Mouse (Mus musculus) hindbrain, embryonic 15.5 days (tissue): ENCODE data around the gene Prkcq. TPM values are rescaled to one million over a fixed set of nuclear protein-coding genes. Genes with fewer than 3 reads are reported as not detected.

Source experiments
- ATAC-seq: fragments of 200-750 bp; cut with Nextera tagmentation; 2 replicates; pipeline ENCODE4 v1.8.0; 2017; ENCODE audit warnings: low read depth, moderate number of reproducible peaks, moderate TSS enrichment; ENCODE audit not compliant: low FRiP score
- H3K27ac ChIP-seq: fragments of 300-500 bp; sonication (generic); replicated peaks from 2 replicates; pipeline ENCODE4 v1.5.1; 2015; ENCODE audit warnings: mild to moderate bottlenecking, inconsistent platforms
- H3K27me3 ChIP-seq: fragments of 300-500 bp; sonication (generic); 2 replicates; pipeline ENCODE4 v1.6.1; 2015; ENCODE audit warnings: control low read depth, inconsistent platforms
- H3K36me3 ChIP-seq: fragments of 300-500 bp; sonication (generic); 2 replicates; pipeline ENCODE4 v1.6.1; 2015; ENCODE audit warnings: control low read depth, inconsistent platforms
- H3K4me1 ChIP-seq: fragments of 300-500 bp; sonication (generic); replicated peaks from 2 replicates; pipeline ENCODE4 v1.6.1; 2015; ENCODE audit warnings: control low read depth, inconsistent platforms
- H3K4me2 ChIP-seq: fragments of 300-500 bp; sonication (generic); 2 replicates; pipeline ENCODE4 v1.6.1; 2015; ENCODE audit warnings: moderate library complexity, mild to moderate bottlenecking, inconsistent platforms
- H3K4me3 ChIP-seq: fragments of 300-500 bp; sonication (generic); 2 replicates; pipeline ENCODE4 v1.5.1; 2015; ENCODE audit warnings: mild to moderate bottlenecking, inconsistent platforms
- H3K9ac ChIP-seq: fragments of 300-500 bp; sonication (generic); 2 replicates; pipeline ENCODE4 v1.6.1; 2015; ENCODE audit warnings: inconsistent platforms
- H3K9me3 ChIP-seq: fragments of 300-500 bp; sonication (generic); 2 replicates; pipeline ENCODE4 v1.6.1; 2016; ENCODE audit warnings: control low read depth, inconsistent platforms
- WGBS: fragments of 180-500 bp; shearing (Covaris S2); methylation state at CpG from one replicate; pipeline ENCODE4 v1.1.7; 2015; 5-methylcytosine and 5-hydroxymethylcytosine counted together
- polyA plus RNA-seq: library from polyadenylated mRNA; unstranded; fragments of >200 nt; fragmentation: Nextera tagmentation; extraction: Ambion mirVana; gene quantifications from 2 replicates; pipeline ENCODE4 v1.2.1, GENCODE M21; 2015

The Prkcq gene
- polyA plus RNA-seq, 1 experiment from 2014 or later: 20.5 TPM

- Histone ChIP-seq H3K27me3 (no peaks in the 10 kb centered on the region), H3K9me3 (no peaks in the 10 kb centered on the region), H3K27ac (no peak overlapping the region), H3K4me2 (no peak overlapping the region), H3K36me3 (no peaks in the 10 kb centered on the region), H3K4me1 (no peaks in the 10 kb centered on the region), H3K4me3 (no peak overlapping the region), H3K9ac (no peak overlapping the region)
- WGBS: 89% methylated on average over 1 of the region's 1 CpGs
- no peak for ATAC-seq
Observed at GRCm38 (mm10) chr2:11188279-11188678, 16.4 kb downstream of the Prkcq start.

- ATAC-seq: no peak
- H3K36me3 ChIP-seq: no peaks in the 10 kb centered on the region
- no peaks in the 10 kb centered on the region for H3K4me1 ChIP-seq
- no peaks in the 10 kb centered on the region for H3K27me3 ChIP-seq
- WGBS: 92% methylated on average over 4 of the region's 4 CpGs
- no peak overlapping the region for H3K4me3 ChIP-seq
- H3K4me2 ChIP-seq: no peak overlapping the region
- H3K9ac ChIP-seq: no peak overlapping the region
- H3K9me3 ChIP-seq: no peaks in the 10 kb centered on the region
- H3K27ac ChIP-seq: no peak overlapping the region
Observed at GRCm38 (mm10) chr2:11189150-11189767, 17.4 kb downstream of the Prkcq start.

GRCm38 (mm10) chr2:11192281-11193098 lies 20.6 kb downstream of the Prkcq start:
- Histone ChIP-seq H3K4me1 (no peaks in the 10 kb centered on the region), H3K9me3 (no peaks in the 10 kb centered on the region), H3K4me2 (no peak overlapping the region), H3K27me3 (no peaks in the 10 kb centered on the region), H3K4me3 (no peak overlapping the region), H3K27ac (no peak overlapping the region), H3K9ac (no peak overlapping the region), H3K36me3 (no peaks in the 10 kb centered on the region)
- 74% methylated on average over 12 of the region's 12 CpGs for WGBS
- no peak for ATAC-seq

GRCm38 (mm10) chr2:11193099-11193618 lies 21.3 kb downstream of the Prkcq start:
- H3K4me3 ChIP-seq: no peak overlapping the region
- H3K4me2 ChIP-seq: no peak overlapping the region
- no peak overlapping the region for H3K9ac ChIP-seq
- 92% methylated on average over 6 of the region's 6 CpGs for WGBS
- H3K27ac ChIP-seq: no peak overlapping the region
- H3K4me1 ChIP-seq: no peaks in the 10 kb centered on the region
- H3K27me3 ChIP-seq: no peaks in the 10 kb centered on the region
- no peak for ATAC-seq
- no peaks in the 10 kb centered on the region for H3K9me3 ChIP-seq
- H3K36me3 ChIP-seq: no peaks in the 10 kb centered on the region

- H3K9me3 ChIP-seq: no peaks in the 10 kb centered on the region
- H3K4me1 ChIP-seq: no peaks in the 10 kb centered on the region
- 89% methylated on average over 5 of the region's 5 CpGs for WGBS
- H3K4me3 ChIP-seq: no peak overlapping the region
- H3K27ac ChIP-seq: no peak overlapping the region
- no peak for ATAC-seq
- H3K27me3 ChIP-seq: no peaks in the 10 kb centered on the region
- no peaks in the 10 kb centered on the region for H3K36me3 ChIP-seq
- H3K4me2 ChIP-seq: no peak overlapping the region
- H3K9ac ChIP-seq: no peak overlapping the region
Observed at GRCm38 (mm10) chr2:11194732-11195340, 22.9 kb downstream of the Prkcq start.

GRCm38 (mm10) chr2:11196071-11196470 lies 24.2 kb downstream of the Prkcq start:
- H3K4me1 ChIP-seq: no peaks in the 10 kb centered on the region
- no peak for ATAC-seq
- H3K27me3 ChIP-seq: no peaks in the 10 kb centered on the region
- H3K4me2 ChIP-seq: no peak overlapping the region
- H3K36me3 ChIP-seq: no peaks in the 10 kb centered on the region
- no peak overlapping the region for H3K9ac ChIP-seq
- no peaks in the 10 kb centered on the region for H3K9me3 ChIP-seq
- no peak overlapping the region for H3K27ac ChIP-seq
- no peak overlapping the region for H3K4me3 ChIP-seq
- WGBS: 89% methylated on average over 2 of the region's 2 CpGs

- Histone ChIP-seq H3K9ac (no peak overlapping the region), H3K9me3 (no peaks in the 10 kb centered on the region), H3K4me3 (no peak overlapping the region), H3K27ac (no peak overlapping the region), H3K27me3 (no peaks in the 10 kb centered on the region), H3K36me3 (no peaks in the 10 kb centered on the region), H3K4me2 (no peak overlapping the region), H3K4me1 (no peaks in the 10 kb centered on the region)
- 88% methylated on average over 5 of the region's 5 CpGs for WGBS
- no peak for ATAC-seq
Observed at GRCm38 (mm10) chr2:11196952-11197559, 25.1 kb downstream of the Prkcq start.

GRCm38 (mm10) chr2:11199624-11200023 lies 27.7 kb downstream of the Prkcq start:
- Histone ChIP-seq H3K9ac (no peak overlapping the region), H3K4me2 (no peak overlapping the region), H3K4me3 (no peak overlapping the region), H3K27ac (no peak overlapping the region), H3K27me3 (no peaks in the 10 kb centered on the region), H3K36me3 (no peaks in the 10 kb centered on the region), H3K4me1 (no peaks in the 10 kb centered on the region), H3K9me3 (no peaks in the 10 kb centered on the region)
- no peak for ATAC-seq
- WGBS: 86% methylated on average over 5 of the region's 5 CpGs

GRCm38 (mm10) chr2:11202841-11203240 lies 30.9 kb downstream of the Prkcq start:
- WGBS: 89% methylated on average over 11 of the region's 11 CpGs
- no peaks in the 10 kb centered on the region for H3K4me1 ChIP-seq
- no peak overlapping the region for H3K4me3 ChIP-seq
- H3K9ac ChIP-seq: no peak overlapping the region
- H3K27me3 ChIP-seq: no peaks in the 10 kb centered on the region
- no peak overlapping the region for H3K4me2 ChIP-seq
- no peaks in the 10 kb centered on the region for H3K9me3 ChIP-seq
- H3K27ac ChIP-seq: no peak overlapping the region
- no peak for ATAC-seq
- H3K36me3 ChIP-seq: no peaks in the 10 kb centered on the region

- Histone ChIP-seq H3K36me3 (no peaks in the 10 kb centered on the region), H3K9ac (no peak overlapping the region), H3K4me2 (no peak overlapping the region), H3K27ac (no peak overlapping the region), H3K4me3 (no peak overlapping the region), H3K27me3 (no peaks in the 10 kb centered on the region), H3K4me1 (no peaks in the 10 kb centered on the region), H3K9me3 (no peaks in the 10 kb centered on the region)
- ATAC-seq: no peak
- WGBS: 83% methylated on average over 5 of the region's 5 CpGs
Observed at GRCm38 (mm10) chr2:11203261-11203660, 31.4 kb downstream of the Prkcq start.

GRCm38 (mm10) chr2:11204232-11204631 lies 32.3 kb downstream of the Prkcq start:
- Histone ChIP-seq H3K4me3 (no peak overlapping the region), H3K9me3 (no peaks in the 10 kb centered on the region), H3K36me3 (no peaks in the 10 kb centered on the region), H3K27me3 (no peaks in the 10 kb centered on the region), H3K4me1 (no peaks in the 10 kb centered on the region), H3K27ac (no peak overlapping the region), H3K9ac (no peak overlapping the region), H3K4me2 (no peak overlapping the region)
- 61% methylated on average over 5 of the region's 5 CpGs for WGBS
- no peak for ATAC-seq

GRCm38 (mm10) chr2:11204961-11205360 lies 33.1 kb downstream of the Prkcq start:
- Histone ChIP-seq H3K9me3 (no peaks in the 10 kb centered on the region), H3K36me3 (no peaks in the 10 kb centered on the region), H3K9ac (no peak overlapping the region), H3K4me1 (no peaks in the 10 kb centered on the region), H3K4me2 (no peak overlapping the region), H3K27ac (no peak overlapping the region), H3K4me3 (no peak overlapping the region), H3K27me3 (no peaks in the 10 kb centered on the region)
- no peak for ATAC-seq
- WGBS: 93% methylated on average over 9 of the region's 9 CpGs
